Mouse (Mus musculus) small intestine, adult 2 months (tissue): ENCODE data around the gene Spcs1.

Experiments used
- CTCF ChIP-seq: fragments of 200-500 bp; IDR thresholded peaks from 2 replicates; pipeline ENCODE4 v1.5.1; 2012; ENCODE audit warnings: low read depth, mild to moderate bottlenecking, control low read depth, inconsistent platforms, low read length, moderate library complexity, mixed read lengths; ENCODE audit not compliant: insufficient replicate concordance, insufficient read length; ENCODE audit errors: extremely low read depth
- POLR2A ChIP-seq: fragments of 200-500 bp; IDR thresholded peaks from 2 replicates; pipeline ENCODE4 v1.6.1; 2012; ENCODE audit warnings: low read depth, mild to moderate bottlenecking, control low read depth, inconsistent platforms, low read length, moderate library complexity

DNA sequence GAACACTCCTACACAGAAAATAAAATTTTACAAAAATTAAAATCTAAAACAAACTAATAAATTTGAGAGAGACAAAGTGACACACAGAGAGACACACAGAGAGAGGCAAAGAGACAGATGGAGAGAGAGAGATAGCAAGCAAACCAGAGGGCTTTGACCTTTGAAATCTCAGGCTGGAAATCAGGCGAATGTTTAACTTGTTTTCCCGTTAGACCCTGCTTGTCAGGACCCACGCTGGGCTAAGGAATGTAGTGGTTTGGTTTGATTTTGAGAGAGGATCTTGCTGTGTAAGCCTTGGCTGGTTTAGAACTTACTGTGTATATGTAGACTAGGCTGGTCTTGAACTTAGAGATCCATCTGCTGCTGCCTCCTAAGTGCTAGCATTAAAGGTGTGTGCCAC lies 25.2 kb downstream of the Spcs1 start:
- TF ChIP-seq CTCF (no peak), POLR2A (no peak)
